Mouse (Mus musculus): ENCODE data around the gene Cldn4. TPM values are rescaled to one million over a fixed set of nuclear protein-coding genes. Genes with fewer than 3 reads are reported as not detected.
"Not testable (repeated sequence)": the region's sequence is repeated elsewhere in the genome, so short reads cannot be mapped to it uniquely, and the experiment has no call there.

Cldn4 gene
- polyA plus RNA-seq, 1 experiment: not detected

DNA sequence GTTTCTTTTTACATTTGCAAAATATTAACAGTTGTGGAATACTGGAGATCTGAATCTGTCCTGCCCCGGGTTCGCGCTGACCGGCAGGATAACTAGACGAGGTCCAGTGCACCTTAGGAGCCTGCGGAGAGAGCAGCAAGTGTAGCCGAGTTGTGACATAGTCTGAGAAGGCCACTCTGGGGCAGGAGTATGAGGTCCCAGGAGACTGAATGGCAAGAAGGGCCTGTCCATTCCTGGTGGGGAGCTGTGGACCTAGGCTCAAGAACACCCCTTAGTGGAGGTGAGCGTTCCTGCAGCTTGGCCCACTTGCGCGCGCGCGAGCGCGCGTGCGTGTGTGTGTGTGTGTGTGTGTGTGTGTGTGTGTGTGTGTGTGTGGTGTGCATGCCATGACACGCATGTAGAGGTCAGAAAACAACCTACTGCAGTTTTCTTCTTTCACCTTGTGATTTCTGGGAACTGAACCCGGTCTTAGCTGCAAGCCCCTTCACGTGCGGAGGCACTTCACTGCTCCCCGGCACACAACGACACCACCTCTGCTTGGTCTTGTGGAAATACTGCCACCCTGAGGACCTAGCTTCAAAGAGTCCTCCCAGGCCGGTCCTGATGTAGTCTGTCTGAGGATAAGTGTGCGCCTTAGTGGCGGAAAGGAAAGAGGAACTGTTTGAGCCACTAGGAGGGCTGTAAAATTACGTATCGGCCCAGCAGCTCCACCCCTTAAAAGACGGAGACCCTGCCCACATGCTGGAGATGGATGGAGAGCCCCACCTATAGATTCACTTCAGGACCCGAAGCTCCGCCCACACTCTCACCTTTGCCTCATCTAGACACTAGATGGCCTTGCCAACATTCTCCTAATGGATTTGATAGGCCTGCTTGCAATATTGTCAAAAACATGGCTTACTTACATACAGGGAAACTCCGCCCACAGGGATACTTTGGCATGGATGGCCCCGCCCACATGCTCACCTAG, 19.4 kb upstream of the Cldn4 start:
- H3K4me1 ChIP-seq (ENCODE audit: control insufficient read depth): peaks cover 19% of the 10 kb centered on the region

GRCm38 (mm10) chr5:134965473-134965851, 18.7 kb upstream of the Cldn4 start:
- H3K4me3 ChIP-seq (replicated peaks): peak overlapping the region; percentile 51
- H3K36me3 ChIP-seq (ENCODE audit: control insufficient read depth): no peaks in the 10 kb centered on the region
- TF ChIP-seq TAL1 (IDR thresholded peaks at IDR 0.05; ENCODE audit: low read length) (no peak), GATA1 (IDR thresholded peaks at IDR 0.05; ENCODE audit: low read length) (no peak)

More for the DNA sequence above, 19.4 kb upstream of the Cldn4 start:
- H3K4me3 ChIP-seq (replicated peaks): peak overlapping the region; percentile 51
- no peaks in the 10 kb centered on the region; the same call in 1 of the 2 replicates for H3K27me3 ChIP-seq (ENCODE audit: control insufficient read depth)
- TF ChIP-seq GATA1 (IDR thresholded peaks at IDR 0.05; ENCODE audit: low read length) (no peak), TAL1 (IDR thresholded peaks at IDR 0.05; ENCODE audit: low read length) (no peak)
- no peaks in the 10 kb centered on the region for H3K36me3 ChIP-seq (ENCODE audit: control insufficient read depth)
- no peaks in the 10 kb centered on the region for H3K9me3 ChIP-seq (ENCODE audit: control insufficient read depth, low read length)

GRCm38 (mm10) chr5:134964655-134965054, 17.9 kb upstream of the Cldn4 start:
- not testable (repeated sequence) for H3K27me3 ChIP-seq (ENCODE audit: control insufficient read depth); H3K4me3 ChIP-seq (replicated peaks); H3K36me3 ChIP-seq (ENCODE audit: control insufficient read depth); H3K9me3 ChIP-seq (ENCODE audit: control insufficient read depth, low read length)
- peaks cover 23% of the 10 kb centered on the region for H3K4me1 ChIP-seq (ENCODE audit: control insufficient read depth)

More at GRCm38 (mm10) chr5:134965473-134965851, 18.7 kb upstream of the Cldn4 start:
- Histone ChIP-seq H3K4me1 (ENCODE audit: control insufficient read depth) (peaks cover 21% of the 10 kb centered on the region), H3K9me3 (ENCODE audit: control insufficient read depth, low read length) (no peaks in the 10 kb centered on the region), H3K27me3 (ENCODE audit: control insufficient read depth) (no peaks in the 10 kb centered on the region; the same call in 1 of the 2 replicates)

GRCm38 (mm10) chr5:134963546-134963945, 16.8 kb upstream of the Cldn4 start:
- H3K27me3 ChIP-seq (ENCODE audit: control insufficient read depth): no peaks in the 10 kb centered on the region; the same call in 1 of the 2 replicates
- H3K4me1 ChIP-seq (ENCODE audit: control insufficient read depth): peaks cover 31% of the 10 kb centered on the region
- H3K36me3 ChIP-seq (ENCODE audit: control insufficient read depth): no peaks in the 10 kb centered on the region
- TF ChIP-seq TAL1 (IDR thresholded peaks at IDR 0.05; ENCODE audit: low read length) (no peak), GATA1 (IDR thresholded peaks at IDR 0.05; ENCODE audit: low read length) (no peak)
- H3K4me3 ChIP-seq (replicated peaks): no peak overlapping the region
- H3K9me3 ChIP-seq (ENCODE audit: control insufficient read depth, low read length): no peaks in the 10 kb centered on the region

DNA sequence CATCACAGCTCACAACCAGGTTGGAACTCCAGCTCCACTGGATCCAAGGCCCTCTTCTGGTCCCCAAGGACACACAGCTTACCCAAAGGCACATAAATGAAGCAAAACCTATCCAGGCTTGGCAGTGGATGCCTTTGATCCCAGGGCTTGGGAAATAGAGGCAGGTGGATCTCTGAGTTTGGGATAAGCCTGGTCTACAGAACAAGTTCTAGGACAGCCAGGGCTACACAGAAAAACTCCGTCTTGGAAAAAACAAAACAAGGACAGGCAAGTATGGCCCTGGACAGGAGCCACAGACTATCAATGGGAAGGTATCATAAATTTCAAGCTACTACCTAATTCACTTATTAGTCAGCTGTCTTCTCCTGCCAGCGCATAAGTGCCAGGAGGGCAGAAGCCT, 14.8 kb upstream of the Cldn4 start:
- Histone ChIP-seq H3K9me3 (ENCODE audit: control insufficient read depth, low read length) (no peaks in the 10 kb centered on the region), H3K36me3 (ENCODE audit: control insufficient read depth) (no peaks in the 10 kb centered on the region), H3K27me3 (ENCODE audit: control insufficient read depth) (no peaks in the 10 kb centered on the region), H3K4me1 (ENCODE audit: control insufficient read depth) (peaks cover 30% of the 10 kb centered on the region), H3K4me3 (replicated peaks) (no peak overlapping the region)
- TF ChIP-seq GATA1 (IDR thresholded peaks at IDR 0.05; ENCODE audit: low read length): no peak
- no peak for TF ChIP-seq TAL1 (IDR thresholded peaks at IDR 0.05; ENCODE audit: low read length)

GRCm38 (mm10) chr5:134960430-134960829, 13.7 kb upstream of the Cldn4 start:
- Histone ChIP-seq H3K9me3 (ENCODE audit: control insufficient read depth, low read length) (no peaks in the 10 kb centered on the region), H3K4me1 (ENCODE audit: control insufficient read depth) (peaks cover 19% of the 10 kb centered on the region), H3K4me3 (replicated peaks) (no peak overlapping the region), H3K36me3 (ENCODE audit: control insufficient read depth) (no peaks in the 10 kb centered on the region), H3K27me3 (ENCODE audit: control insufficient read depth) (no peaks in the 10 kb centered on the region)
- TF ChIP-seq GATA1 (IDR thresholded peaks at IDR 0.05; ENCODE audit: low read length): no peak; the same call in 1 of the 2 replicates
- no peak for TF ChIP-seq TAL1 (IDR thresholded peaks at IDR 0.05; ENCODE audit: low read length)

GRCm38 (mm10) chr5:134959114-134959513, 12.4 kb upstream of the Cldn4 start:
- Histone ChIP-seq H3K4me3 (replicated peaks) (no peak overlapping the region), H3K4me1 (ENCODE audit: control insufficient read depth) (peaks cover 15% of the 10 kb centered on the region)
- no peak for TF ChIP-seq TAL1 (IDR thresholded peaks at IDR 0.05; ENCODE audit: low read length)
- TF ChIP-seq GATA1 (IDR thresholded peaks at IDR 0.05; ENCODE audit: low read length): no peak

GRCm38 (mm10) chr5:134955491-134955890, 8.8 kb upstream of the Cldn4 start:
- peaks cover 18% of the 10 kb centered on the region for H3K27me3 ChIP-seq (ENCODE audit: control insufficient read depth)
- no peak overlapping the region for H3K4me3 ChIP-seq (replicated peaks)
- no peaks in the 10 kb centered on the region for H3K9me3 ChIP-seq (ENCODE audit: control insufficient read depth, low read length)
- TF ChIP-seq GATA1 (IDR thresholded peaks at IDR 0.05; ENCODE audit: low read length): no peak
- no peak for TF ChIP-seq TAL1 (IDR thresholded peaks at IDR 0.05; ENCODE audit: low read length)
- peaks cover 22% of the 10 kb centered on the region for H3K4me1 ChIP-seq (ENCODE audit: control insufficient read depth)
- H3K36me3 ChIP-seq (ENCODE audit: control insufficient read depth): no peaks in the 10 kb centered on the region

More at GRCm38 (mm10) chr5:134959114-134959513, 12.4 kb upstream of the Cldn4 start:
- no peaks in the 10 kb centered on the region for H3K27me3 ChIP-seq (ENCODE audit: control insufficient read depth)
- H3K36me3 ChIP-seq (ENCODE audit: control insufficient read depth): no peaks in the 10 kb centered on the region
- H3K9me3 ChIP-seq (ENCODE audit: control insufficient read depth, low read length): no peaks in the 10 kb centered on the region

DNA sequence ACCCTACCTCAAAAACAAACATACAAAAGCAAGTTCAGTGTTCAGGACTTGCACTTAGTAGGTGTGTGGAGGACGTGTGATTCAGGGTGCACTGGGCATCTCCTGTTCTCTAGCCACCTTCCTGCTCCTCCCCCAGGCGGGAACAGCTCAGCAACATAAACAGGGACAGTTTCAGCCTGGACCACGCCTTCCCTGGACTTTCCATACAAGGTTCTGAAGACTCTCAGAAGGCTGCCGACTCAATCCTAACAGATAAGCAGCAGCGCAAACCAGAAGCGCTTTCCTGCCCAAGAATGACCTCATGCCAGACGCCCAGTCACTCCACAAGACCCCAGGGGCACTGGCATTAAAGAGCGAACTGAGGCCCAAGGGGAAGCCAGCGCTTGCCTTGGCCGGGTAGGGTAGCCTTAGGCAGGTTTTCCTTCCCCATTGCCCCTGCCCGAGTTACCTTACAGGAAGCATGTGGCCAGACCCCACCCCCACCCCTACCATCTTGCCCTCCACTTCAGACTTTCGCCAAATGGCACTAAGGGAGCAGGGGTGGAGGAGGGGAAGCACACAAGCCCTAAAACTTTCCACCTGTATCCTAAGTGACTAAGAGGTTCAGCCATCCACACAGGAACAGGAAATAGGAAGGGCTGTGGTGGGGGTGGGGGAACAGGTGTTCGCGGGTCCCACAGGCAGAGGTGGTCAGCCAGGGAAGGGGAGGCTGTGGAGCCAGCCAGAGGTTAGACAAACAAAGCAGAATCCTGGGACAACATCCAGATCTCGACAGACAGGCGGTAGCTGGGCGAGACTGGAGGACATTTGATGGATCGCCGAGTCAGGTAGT, 4.5 kb upstream of the Cldn4 start:
- Histone ChIP-seq H3K27me3 (ENCODE audit: control insufficient read depth) (peaks cover 29% of the 10 kb centered on the region), H3K4me1 (ENCODE audit: control insufficient read depth) (peaks cover 8% of the 10 kb centered on the region), H3K36me3 (ENCODE audit: control insufficient read depth) (no peaks in the 10 kb centered on the region), H3K4me3 (replicated peaks) (no peak overlapping the region), H3K9me3 (ENCODE audit: control insufficient read depth, low read length) (no peaks in the 10 kb centered on the region)
- TF ChIP-seq GATA1 (IDR thresholded peaks at IDR 0.05; ENCODE audit: low read length) (no peak), TAL1 (IDR thresholded peaks at IDR 0.05; ENCODE audit: low read length) (no peak)

Data from erythroblast, embryonic 14.5 days (primary cell).